Mouse (Mus musculus): ENCODE measurements at regions not wholly inside any gene's neighbourhood (a gene's known extent, or its start where the extent isn't known, plus 50 kb on each side); places are given as distances from the start of the nearest gene placed in this dataset.

GRCm38 (mm10) chr4:95105424-95105823, 53.4 kb upstream of the Jun start:
- TF ChIP-seq CTCF (conservative IDR thresholded peaks at IDR 0.05 in 1 of 2, IDR thresholded peaks at IDR 0.05 in 1 of 2; ENCODE audit: low read depth in 2 of 2, low read length in 2 of 2), result no peak
- TF ChIP-seq MAZ (IDR thresholded peaks at IDR 0.05; ENCODE audit: low read depth, low read length), result no peak
- no peak for TF ChIP-seq ZC3H11A (IDR thresholded peaks at IDR 0.05; ENCODE audit: low read depth, low read length)
- no peak for TF ChIP-seq MAX (IDR thresholded peaks at IDR 0.05; ENCODE audit: low read length)
- TF ChIP-seq NRF1 (IDR thresholded peaks at IDR 0.05; ENCODE audit: low read depth, low read length), result no peak
- TF ChIP-seq E2F4 (IDR thresholded peaks at IDR 0.05; ENCODE audit: insufficient replicate concordance, low read depth, low read length), result no peak
- TF ChIP-seq RCOR1 (conservative IDR thresholded peaks at IDR 0.05; ENCODE audit: low read depth, low read length), result no peak
